27 mouse cellular contexts compared by ENCODE assay signal in genomic region chr15:67405011-67405410, GRCm38 (mm10).
DNase-seq lines count a peak whose midpoint lies in the region; ATAC-seq and TF ChIP-seq lines count a peak whose summit lies in the region.
"Had no signal": no experiment of that assay in that cellular context is flagged by ENCODE, and none has a peak within 500 bp of the region (broad histone marks: within the 10 kb centered on the region; RNA-seq: fewer than 3 reads in every experiment).

No protein-coding gene starts in this region.

- no peak overlapping the region for H3K9ac ChIP-seq in heart, embryonic 16.5 days (ENCODE audit: low read length)
- no peak overlapping the region for H3K9ac ChIP-seq in heart, embryonic 12.5 days
- no peak overlapping the region for H3K9ac ChIP-seq in limb, embryonic 14.5 days (ENCODE audit: low read depth, low read length, severe bottlenecking)
- H3K9ac ChIP-seq: embryonic facial prominence, embryonic 13.5 days; limb, embryonic 15.5 days; liver, embryonic 15.5 days; lung, embryonic 15.5 days had no signal

- H3K4me2 ChIP-seq in heart, embryonic 16.5 days (ENCODE audit: low read depth, low read length) = no peak overlapping the region
- no peak overlapping the region for H3K4me2 ChIP-seq in heart, embryonic 12.5 days
- H3K4me2 ChIP-seq in limb, embryonic 14.5 days (replicated peaks; ENCODE audit: low read depth, low read length, severe bottlenecking) = no peak overlapping the region
- H3K4me2 ChIP-seq: embryonic facial prominence, embryonic 13.5 days; limb, embryonic 15.5 days; liver, embryonic 15.5 days; lung, embryonic 15.5 days; midbrain, embryonic 11.5 days had no signal

- H3K27ac ChIP-seq in heart, embryonic 16.5 days (ENCODE audit: low read length) = peak overlapping the region; percentile 61
- H3K27ac ChIP-seq in heart, embryonic 12.5 days (ENCODE audit: poor library complexity, severe bottlenecking) = no peak overlapping the region
- H3K27ac ChIP-seq in limb, embryonic 14.5 days (replicated peaks; ENCODE audit: low read depth, low read length) = no peak overlapping the region
- no peak overlapping the region for H3K27ac ChIP-seq in limb, embryonic 10.5 days
- H3K27ac ChIP-seq: embryonic facial prominence, embryonic 13.5 days; gastrocnemius, adult 2 months; heart, adult 2 months; limb, embryonic 15.5 days; liver, embryonic 15.5 days; lung, embryonic 15.5 days had no signal

- no peaks in the 10 kb centered on the region for H3K27me3 ChIP-seq in heart, embryonic 16.5 days (ENCODE audit: control insufficient read depth, insufficient read depth, low read length)
- no peaks in the 10 kb centered on the region for H3K27me3 ChIP-seq in heart, embryonic 12.5 days (replicated peaks)
- H3K27me3 ChIP-seq in limb, embryonic 14.5 days (ENCODE audit: control insufficient read depth, insufficient read depth, low read length) = no peaks in the 10 kb centered on the region
- no peaks in the 10 kb centered on the region for H3K27me3 ChIP-seq in limb, embryonic 10.5 days (ENCODE audit: low read depth, poor library complexity, severe bottlenecking)
- H3K27me3 ChIP-seq: embryonic facial prominence, embryonic 13.5 days; limb, embryonic 15.5 days; liver, embryonic 15.5 days; lung, embryonic 15.5 days had no signal

- no peak for TF ChIP-seq POLR2A in limb, embryonic 14.5 days (IDR thresholded peaks at IDR 0.05; ENCODE audit: borderline replicate concordance, extremely low read depth, insufficient read depth, insufficient read length)

- H3K36me3 ChIP-seq in heart, embryonic 16.5 days (ENCODE audit: control insufficient read depth, insufficient read depth) = no peaks in the 10 kb centered on the region
- no peaks in the 10 kb centered on the region for H3K36me3 ChIP-seq in heart, embryonic 12.5 days
- no peaks in the 10 kb centered on the region for H3K36me3 ChIP-seq in limb, embryonic 14.5 days (ENCODE audit: control insufficient read depth, insufficient read depth, low read length)
- H3K36me3 ChIP-seq in limb, embryonic 10.5 days = no peaks in the 10 kb centered on the region
- H3K36me3 ChIP-seq: embryonic facial prominence, embryonic 13.5 days; limb, embryonic 15.5 days; liver, embryonic 15.5 days; lung, embryonic 15.5 days had no signal

- H3K4me3 ChIP-seq in heart, embryonic 16.5 days (ENCODE audit: low read length) = no peak overlapping the region
- H3K4me3 ChIP-seq in heart, embryonic 12.5 days = no peak overlapping the region
- H3K4me3 ChIP-seq in limb, embryonic 14.5 days (replicated peaks; ENCODE audit: low read length) = no peak overlapping the region
- no peak overlapping the region for H3K4me3 ChIP-seq in limb, embryonic 10.5 days
- H3K4me3 ChIP-seq: embryonic facial prominence, embryonic 13.5 days; erythroblast, embryonic 14.5 days; gastrocnemius, adult 2 months; heart, adult 2 months; limb, embryonic 15.5 days; liver, embryonic 15.5 days; lung, embryonic 15.5 days had no signal

- DNase-seq in adrenal gland, postnatal 14 days = peak; percentile 12
- no peak for DNase-seq in adrenal gland, postnatal 25 days
- no peak for DNase-seq in limb, embryonic 14.5 days (ENCODE audit: low spot score)
- DNase-seq in limb, embryonic 10.5 days (ENCODE audit: low spot score) = no peak
- peak; percentile 16 for DNase-seq in adipocyte (ENCODE audit: low spot score)
- DNase-seq in testis, postnatal 10 days (ENCODE audit: low spot score) = no peak
- DNase-seq: cerebellum, adult 11-12 months; cerebellum, adult 9-11 months; embryo, embryonic 11 days; gastrocnemius, postnatal 36 days; kidney, postnatal 4 days; right cerebral cortex, adult 18-20 months; spleen, adult 18-20 months; thymus, adult 18-20 months had no signal

- peaks cover 12% of the 10 kb centered on the region for H3K4me1 ChIP-seq in heart, embryonic 16.5 days (ENCODE audit: control insufficient read depth, insufficient read depth, low read length)
- peaks cover 10% of the 10 kb centered on the region for H3K4me1 ChIP-seq in heart, embryonic 12.5 days (replicated peaks)
- H3K4me1 ChIP-seq in limb, embryonic 14.5 days (ENCODE audit: control insufficient read depth, insufficient read depth, low read length) = peaks cover 2% of the 10 kb centered on the region; the same call in 1 of the 2 replicates
- peaks cover 6% of the 10 kb centered on the region; the same call in 1 of the 2 replicates for H3K4me1 ChIP-seq in limb, embryonic 10.5 days
- H3K4me1 ChIP-seq: embryonic facial prominence, embryonic 13.5 days; limb, embryonic 15.5 days; lung, embryonic 15.5 days had no signal

- peak; percentile 43; the same call in 1 of the 2 replicates for ATAC-seq in heart, embryonic 16.5 days (replicated peaks; ENCODE audit: extremely low read depth, insufficient read depth, low FRiP score)
- no peak for ATAC-seq in heart, embryonic 12.5 days (ENCODE audit: insufficient number of reproducible peaks, low FRiP score)
- ATAC-seq in limb, embryonic 14.5 days (ENCODE audit: low FRiP score, low read depth) = peak; percentile 19; the same call in 1 of the 2 replicates
- ATAC-seq: forebrain, embryonic 16.5 days; hindbrain, embryonic 16.5 days; midbrain, embryonic 16.5 days had no signal

- no peaks in the 10 kb centered on the region for H3K9me3 ChIP-seq in heart, embryonic 16.5 days (replicated peaks; ENCODE audit: control insufficient read depth, low read length)
- no peaks in the 10 kb centered on the region for H3K9me3 ChIP-seq in heart, embryonic 12.5 days (replicated peaks)
- no peaks in the 10 kb centered on the region for H3K9me3 ChIP-seq in limb, embryonic 14.5 days (ENCODE audit: control insufficient read depth, low read length)
- H3K9me3 ChIP-seq in limb, embryonic 10.5 days (replicated peaks) = no peaks in the 10 kb centered on the region
- H3K9me3 ChIP-seq: embryonic facial prominence, embryonic 13.5 days; limb, embryonic 15.5 days; liver, embryonic 15.5 days; lung, embryonic 15.5 days had no signal

- 57% methylated on average over 2 of the region's 2 CpGs for WGBS in heart, embryonic 16.5 days
- 72% methylated on average over 2 of the region's 2 CpGs for WGBS in heart, embryonic 12.5 days
- WGBS in limb, embryonic 14.5 days = 63% methylated on average over 2 of the region's 2 CpGs
- WGBS in limb, embryonic 10.5 days = 94% methylated on average over 2 of the region's 2 CpGs

Comparison
In these comparisons a context has a peak if more than half of its experiments do, and no peak if none do; other contexts are left out.
1. DNase-seq: peak in adrenal gland, postnatal 14 days (single experiment) and adipocyte (single experiment); none in adrenal gland, postnatal 25 days (single experiment), limb, embryonic 14.5 days (single experiment), limb, embryonic 10.5 days (single experiment) and testis, postnatal 10 days (single experiment).